Comparison of ENCODE assay signal across 9 mouse cellular contexts in the genomic region with DNA sequence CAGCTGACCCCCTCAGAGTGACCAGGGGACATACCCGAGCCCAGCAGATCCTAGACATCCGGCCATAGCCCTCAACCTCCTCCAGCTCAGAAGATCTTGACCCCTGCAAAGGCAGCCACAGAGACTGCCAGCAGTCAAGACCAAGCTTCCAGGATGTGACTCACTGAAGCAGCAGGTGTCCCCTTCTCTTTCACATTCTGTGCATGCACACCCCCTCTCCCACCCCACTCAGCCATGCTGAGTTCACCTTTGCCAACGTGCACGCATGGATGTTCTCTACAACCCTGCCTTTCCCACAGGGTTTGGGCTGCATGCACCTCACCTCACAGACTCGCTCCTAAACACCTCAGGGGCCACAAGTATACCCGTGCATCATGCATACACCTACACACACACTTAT. TPM values are rescaled to one million over a fixed set of nuclear protein-coding genes. Genes with fewer than 3 reads are reported as not detected.
A peak's percentile ranks its signal among the peaks of the same experiment; 100 is the strongest.
DNase-seq lines count a peak whose midpoint lies in the region; ATAC-seq and TF ChIP-seq lines count a peak whose summit lies in the region.
"Had no signal": no experiment of that assay in that cellular context is flagged by ENCODE, and none has a peak within 500 bp of the region (broad histone marks: within the 10 kb centered on the region; RNA-seq: fewer than 3 reads in every experiment).

No protein-coding gene starts in this region.

- no peak for DNase-seq in heart, postnatal 14 days
- peak; percentile 58 for DNase-seq in naive thymus-derived CD4-positive, alpha-beta T cell, adult 2 months (ENCODE audit: low read depth)
- DNase-seq in left cerebral cortex, adult 11 months (ENCODE audit: low spot score), result no peak
- DNase-seq in left cerebral cortex, postnatal 14 days (ENCODE audit: low spot score in 2 of 2), result no peak
- DNase-seq in adrenal gland, postnatal 10 days, result no peak
- DNase-seq: layer of hippocampus, postnatal 36 days had no signal

- H3K79me3 ChIP-seq in C2C12 (ENCODE audit: low read depth), result no peaks in the 10 kb centered on the region

- no peak for TF ChIP-seq CTCF in C2C12 (IDR thresholded peaks at IDR 0.05; ENCODE audit: control insufficient read depth, insufficient read depth, insufficient read length)

- 78% methylated on average over 6 of the region's 6 CpGs for WGBS in heart, embryonic 15.5 days

- H3K27me3 ChIP-seq in heart, embryonic 15.5 days, result peaks cover 37% of the 10 kb centered on the region
- peaks cover 8% of the 10 kb centered on the region for H3K27me3 ChIP-seq in C2C12 (ENCODE audit: control insufficient read depth, insufficient read depth, insufficient read length)

- H3K79me2 ChIP-seq in C2C12 (ENCODE audit: control insufficient read depth, insufficient read depth), result no peaks in the 10 kb centered on the region

- H3K9me3 ChIP-seq in heart, embryonic 15.5 days (replicated peaks), result no peaks in the 10 kb centered on the region

- 0 out of 2 replicates have a peak overlapping the region, but pooled peaks have one; percentile 25 for H3K27ac ChIP-seq in heart, embryonic 15.5 days
- H3K27ac ChIP-seq in brown adipose tissue, adult 24 weeks (replicated peaks; ENCODE audit: low read depth, low read length), result peak overlapping the region; percentile 70

- no peak overlapping the region for H3ac ChIP-seq in C2C12 (ENCODE audit: control insufficient read depth, insufficient read length, low read depth)

- no peaks in the 10 kb centered on the region for H3K36me3 ChIP-seq in heart, embryonic 15.5 days
- H3K36me3 ChIP-seq in C2C12 (ENCODE audit: control insufficient read depth, insufficient read depth), result no peaks in the 10 kb centered on the region

- no peak for ATAC-seq in heart, embryonic 15.5 days (replicated peaks; ENCODE audit: insufficient number of reproducible peaks, insufficient read depth, low FRiP score, low read depth)

- peak overlapping the region; percentile 27; the same call in 1 of the 2 replicates for H3K4me3 ChIP-seq in heart, embryonic 15.5 days
- no peak overlapping the region for H3K4me3 ChIP-seq in C2C12 (ENCODE audit: insufficient read depth, poor library complexity, severe bottlenecking)
- H3K4me3 ChIP-seq in brown adipose tissue, adult 24 weeks (ENCODE audit: insufficient read depth, low read depth, low read length), result peak overlapping the region; percentile 59

- intact Hi-C loops in heart, postnatal 14 days (cut with DNase I), result loop anchor here (10.0 kb wide), 1 partner anchor 269 kb away; no protein-coding TSS in a partner anchor
- intact Hi-C loops in left cerebral cortex, postnatal 14 days (cut with DNase I), result loop anchor here (10.0 kb wide), 1 partner anchor 269 kb away; no protein-coding TSS in a partner anchor

- peak overlapping the region; percentile 43 for H3K4me2 ChIP-seq in heart, embryonic 15.5 days

- no peak overlapping the region for H3K9ac ChIP-seq in heart, embryonic 15.5 days

- H3K4me1 ChIP-seq in heart, embryonic 15.5 days (replicated peaks), result peaks cover 19% of the 10 kb centered on the region
- peaks cover 6% of the 10 kb centered on the region for H3K4me1 ChIP-seq in brown adipose tissue, adult 24 weeks (ENCODE audit: control insufficient read depth, insufficient read depth, insufficient read length, low read length)

TF ChIP-seq in C2C12, 6 proteins besides CTCF, POLR2A, EP300 and RAD21:
- TF ChIP-seq MYOD1 (IDR thresholded peaks at IDR 0.05; ENCODE audit: control insufficient read depth, insufficient read length, low read depth), result peak; percentile 86
- TF ChIP-seq FOSL1 (IDR thresholded peaks at IDR 0.05; ENCODE audit: insufficient read depth, low read length, poor library complexity, severe bottlenecking), result no peak
TF ChIP-seq in C2C12: peak in this region for 1.

RNA-seq across cellular contexts. Expression of gene Sigirr, which starts 4.4 kb away (rescaled TPM):
- polyA plus RNA-seq in heart, embryonic 15.5 days (2015; fragmentation: Nextera tagmentation; extraction: Ambion mirVana), result 3.6 and 5.6 TPM in 2 replicates
- 1 to 10 TPM; 8.0 to 8.1 TPM for total RNA-seq in heart, postnatal 14 days (2021)
- 13.9 TPM for polyA plus RNA-seq in C2C12 (2012; fragmentation: generic; extraction: Trizol)
- 1.1 and 2.9 TPM in 2 replicates for polyA plus RNA-seq in brown adipose tissue, adult 24 weeks (2012; ENCODE audit: insufficient read depth, insufficient read length, missing spikeins)
- total RNA-seq in left cerebral cortex, postnatal 14 days (2021), result 1 to 10 TPM; 2.5 to 2.6 TPM
- 10 to 100 TPM in 1 of 2 experiments, 1 to 10 TPM in 1; 8.3 to 10.6 TPM for total RNA-seq in adrenal gland, postnatal 10 days (2021)

RNA-seq across cellular contexts. Expression of gene Pkp3, which starts 18.0 kb away (rescaled TPM):
- 0.97 and 5.9 TPM in 2 replicates for polyA plus RNA-seq in heart, embryonic 15.5 days (2015; fragmentation: Nextera tagmentation; extraction: Ambion mirVana)
- total RNA-seq in heart, postnatal 14 days (2021), result under 1 TPM; 0.43 to 0.95 TPM
- 0.88 TPM for polyA plus RNA-seq in C2C12 (2012; fragmentation: generic; extraction: Trizol)
- 1.6 TPM in 1 of 2 replicates, not detected in the other for polyA plus RNA-seq in brown adipose tissue, adult 24 weeks (2012; ENCODE audit: insufficient read depth, insufficient read length, missing spikeins)
- under 1 TPM in 1 of 2 experiments, not detected in 1; 0.55 TPM for total RNA-seq in left cerebral cortex, postnatal 14 days (2021)
- total RNA-seq in adrenal gland, postnatal 10 days (2021), result 1 to 10 TPM in 1 of 2 experiments, under 1 TPM in 1; 0.94 to 1.5 TPM
- total RNA-seq: layer of hippocampus, postnatal 36 days had no signal

RNA-seq across cellular contexts. Expression of gene Ano9, which starts 21.6 kb away (rescaled TPM):
- polyA plus RNA-seq in heart, embryonic 15.5 days (2015; fragmentation: Nextera tagmentation; extraction: Ambion mirVana), result 0.16 and 0.82 TPM in 2 replicates
- total RNA-seq in heart, postnatal 14 days (2021), result under 1 TPM; 0.10 to 0.29 TPM
- not detected for polyA plus RNA-seq in C2C12 (2012; fragmentation: generic; extraction: Trizol)
- not detected in 2 replicates for polyA plus RNA-seq in brown adipose tissue, adult 24 weeks (2012; ENCODE audit: insufficient read depth, insufficient read length, missing spikeins)
- not detected for total RNA-seq in left cerebral cortex, postnatal 14 days (2021)
- under 1 TPM; 0.33 to 0.42 TPM for total RNA-seq in adrenal gland, postnatal 10 days (2021)
- total RNA-seq: layer of hippocampus, postnatal 36 days had no signal

RNA-seq across cellular contexts. Expression of gene Ptdss2, which starts 26.2 kb away (rescaled TPM):
- 51.9 and 56.5 TPM in 2 replicates for polyA plus RNA-seq in heart, embryonic 15.5 days (2015; fragmentation: Nextera tagmentation; extraction: Ambion mirVana)
- total RNA-seq in heart, postnatal 14 days (2021), result 10 to 100 TPM; 35.9 to 38.7 TPM
- polyA plus RNA-seq in C2C12 (2012; fragmentation: generic; extraction: Trizol), result 20.5 TPM
- polyA plus RNA-seq in brown adipose tissue, adult 24 weeks (2012; ENCODE audit: insufficient read depth, insufficient read length, missing spikeins), result 27.0 and 49.5 TPM in 2 replicates
- total RNA-seq in left cerebral cortex, postnatal 14 days (2021), result 10 to 100 TPM; 52.9 to 65.6 TPM
- 10 to 100 TPM; 51.0 to 57.2 TPM for total RNA-seq in adrenal gland, postnatal 10 days (2021)

RNA-seq across cellular contexts. Expression of gene B4galnt4, which starts 35.1 kb away (rescaled TPM):
- polyA plus RNA-seq in heart, embryonic 15.5 days (2015; fragmentation: Nextera tagmentation; extraction: Ambion mirVana), result 1.0 and 2.0 TPM in 2 replicates
- under 1 TPM; 0.07 to 0.14 TPM for total RNA-seq in heart, postnatal 14 days (2021)
- 4.0 TPM for polyA plus RNA-seq in C2C12 (2012; fragmentation: generic; extraction: Trizol)
- polyA plus RNA-seq in brown adipose tissue, adult 24 weeks (2012; ENCODE audit: insufficient read depth, insufficient read length, missing spikeins), result not detected in 2 replicates
- total RNA-seq in left cerebral cortex, postnatal 14 days (2021), result 10 to 100 TPM; 92.9 to 93.9 TPM
- total RNA-seq in adrenal gland, postnatal 10 days (2021), result 1 to 10 TPM; 2.0 to 5.1 TPM
